Mouse (Mus musculus) gastrocnemius, adult 2 months (tissue): Measurements from ENCODE around the gene Gm11168. TPM values are rescaled to one million over a fixed set of nuclear protein-coding genes. Genes with fewer than 3 reads are reported as not detected.
"Not testable (repeated sequence)": the region's sequence is repeated elsewhere in the genome, so short reads cannot be mapped to it uniquely, and the experiment has no call there.

Experiments
- DNase-seq: peaks from one replicate; pipeline ENCODE4 v3.0.0; 2022
- H3K27ac ChIP-seq: fragments of 200-600 bp; 2 replicates; pipeline ENCODE4 v1.8.1; 2022; ENCODE audit warnings: mild to moderate bottlenecking
- H3K4me3 ChIP-seq: fragments of 200-600 bp; 2 replicates; pipeline ENCODE4 v1.8.1; 2022; ENCODE audit warnings: mild to moderate bottlenecking, moderate library complexity
- intact Hi-C: fragments of 180-260 bp; cut with DNase I; formaldehyde crosslinking; loops from one replicate; pipeline ENCODE4 v1.15.1; 2025
- microRNA-seq: library from miRNA; unstranded; fragments of <30 nt; microRNA quantifications from one replicate; pipeline ENCODE4 v1.2.0, GENCODE M21; 2021
- total RNA-seq, 2 experiments: library from RNA; stranded (reverse); gene quantifications; 2 replicates each; pipeline ENCODE4 v1.2.3; 2021

Gene Gm11168
- total RNA-seq, 2 experiments from 2014 or later, result not detected

DNA sequence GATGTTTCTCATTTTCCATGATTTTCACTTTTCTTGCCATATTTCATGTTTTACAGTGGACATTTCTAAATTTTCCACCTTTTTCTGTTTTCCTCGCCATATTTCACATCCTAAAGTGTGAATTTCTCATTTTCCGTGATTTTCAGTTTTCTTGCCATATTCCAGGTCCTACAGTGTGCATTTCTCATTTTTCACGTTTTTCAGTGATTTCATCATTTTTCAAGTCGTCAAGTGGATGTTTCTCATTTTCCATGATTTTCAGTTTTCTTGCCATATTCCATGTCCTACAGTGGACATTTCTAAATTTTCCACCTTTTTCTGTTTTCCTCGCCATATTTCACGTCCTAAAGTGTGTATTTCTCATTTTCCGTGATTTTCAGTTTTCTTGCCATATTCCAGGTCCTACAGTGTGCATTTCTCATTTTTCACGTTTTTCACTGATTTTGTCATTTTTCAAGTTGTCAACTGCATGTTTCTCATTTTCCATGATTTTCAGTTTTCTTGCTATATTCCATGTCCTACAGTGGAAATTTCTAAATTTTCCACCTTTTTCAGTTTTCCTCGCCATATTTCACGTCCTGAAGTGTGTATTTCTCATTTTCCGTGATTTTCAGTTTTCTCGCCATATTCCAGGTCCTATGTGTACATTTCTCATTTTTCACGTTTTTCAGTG, 20.3 kb downstream of the Gm11168 start, which contains the start of gene Gm10718:
TSS of gene Gm10718 (plus strand) at position 236 of the 673 bp plus-strand sequence.
- intact Hi-C loops, H3K4me3 ChIP-seq, H3K27ac ChIP-seq, DNase-seq: not testable (repeated sequence)

DNA sequence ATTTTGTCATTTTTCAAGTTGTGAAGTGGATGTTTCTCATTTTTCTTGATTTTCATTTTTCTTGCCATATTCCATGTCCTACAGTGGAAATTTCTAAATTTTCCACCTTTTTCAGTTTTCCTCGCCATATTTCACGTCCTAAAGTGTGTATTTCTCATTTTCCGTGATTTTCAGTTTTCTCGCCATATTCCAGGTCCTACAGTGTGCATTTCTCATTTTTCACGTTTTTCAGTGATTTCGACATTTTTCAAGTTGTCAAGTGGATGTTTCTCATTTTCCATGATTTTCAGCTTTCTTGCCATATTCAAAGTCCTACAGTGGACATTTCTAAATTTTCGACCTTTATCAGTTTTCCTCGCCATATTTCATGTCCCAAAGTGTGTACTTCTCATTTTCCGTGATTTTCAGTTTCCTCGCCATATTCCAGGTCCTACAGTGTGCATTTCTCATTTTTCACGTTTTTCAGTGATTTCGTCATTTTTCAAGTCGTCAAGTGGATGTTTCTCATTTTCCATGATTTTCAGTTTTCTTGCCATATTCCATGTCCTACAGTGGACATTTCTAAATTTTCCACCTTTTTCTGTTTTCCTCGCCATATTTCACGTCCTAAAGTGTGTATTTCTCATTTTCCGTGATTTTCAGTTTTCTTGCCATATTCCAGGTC, 21.0 kb downstream of the Gm11168 start:
- DNase-seq, intact Hi-C loops, H3K4me3 ChIP-seq, H3K27ac ChIP-seq: not testable (repeated sequence)

DNA sequence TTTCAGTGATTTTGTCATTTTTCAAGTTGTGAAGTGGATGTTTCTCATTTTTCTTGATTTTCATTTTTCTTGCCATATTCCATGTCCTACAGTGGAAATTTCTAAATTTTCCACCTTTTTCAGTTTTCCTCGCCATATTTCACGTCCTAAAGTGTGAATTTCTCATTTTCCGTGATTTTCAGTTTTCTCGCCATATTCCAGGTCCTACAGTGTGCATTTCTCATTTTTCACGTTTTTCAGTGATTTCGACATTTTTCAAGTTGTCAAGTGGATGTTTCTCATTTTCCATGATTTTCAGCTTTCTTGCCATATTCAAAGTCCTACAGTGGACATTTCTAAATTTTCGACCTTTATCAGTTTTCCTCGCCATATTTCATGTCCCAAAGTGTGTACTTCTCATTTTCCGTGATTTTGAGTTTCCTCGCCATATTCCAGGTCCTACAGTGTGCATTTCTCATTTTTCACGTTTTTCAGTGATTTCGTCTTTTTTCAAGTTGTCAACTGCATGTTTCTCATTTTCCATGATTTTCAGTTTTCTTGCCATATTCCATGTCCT, 21.8 kb downstream of the Gm11168 start, which contains the start of gene Gm10717:
TSS of gene Gm10717 (plus strand) at position 506 of the 556 bp plus-strand sequence.
- DNase-seq, H3K4me3 ChIP-seq, intact Hi-C loops, H3K27ac ChIP-seq: not testable (repeated sequence)

DNA sequence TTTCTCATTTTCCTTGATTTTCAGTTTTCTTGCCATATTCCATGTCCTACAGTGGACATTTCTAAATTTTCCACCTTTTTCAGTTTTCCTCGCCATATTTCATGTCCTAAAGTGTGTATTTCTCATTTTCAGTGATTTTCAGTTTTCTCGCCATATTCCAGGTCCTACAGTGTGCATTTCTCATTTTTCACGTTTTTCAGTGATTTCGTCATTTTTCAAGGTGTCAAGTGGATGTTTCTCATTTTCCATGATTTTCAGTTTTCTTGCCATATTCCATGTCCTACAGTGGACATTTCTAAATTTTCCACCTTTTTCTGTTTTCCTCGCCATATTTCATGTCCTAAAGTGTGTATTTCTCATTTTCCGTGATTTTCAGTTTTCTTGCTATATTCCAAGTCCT, 22.5 kb downstream of the Gm11168 start:
- H3K4me3 ChIP-seq, H3K27ac ChIP-seq, DNase-seq, intact Hi-C loops: not testable (repeated sequence)

DNA sequence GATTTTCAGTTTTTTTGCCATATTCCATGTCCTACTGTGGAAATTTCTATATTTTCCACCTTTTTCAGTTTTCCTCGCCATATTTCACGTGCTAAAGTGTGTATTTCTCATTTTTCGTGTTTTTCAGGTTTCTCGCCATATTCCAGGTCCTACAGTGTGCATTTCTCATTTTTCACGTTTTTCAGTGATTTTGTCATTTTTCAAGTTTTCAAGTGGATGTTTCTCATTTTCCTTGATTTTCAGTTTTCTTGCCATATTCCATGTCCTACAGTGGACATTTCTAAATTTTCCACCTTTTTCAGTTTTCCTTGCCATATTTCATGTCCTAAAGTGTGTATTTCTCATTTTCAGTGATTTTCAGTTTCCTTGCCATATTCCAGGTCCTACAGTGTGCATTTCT, 23.0 kb downstream of the Gm11168 start:
- H3K27ac ChIP-seq, H3K4me3 ChIP-seq, intact Hi-C loops, DNase-seq: not testable (repeated sequence)

DNA sequence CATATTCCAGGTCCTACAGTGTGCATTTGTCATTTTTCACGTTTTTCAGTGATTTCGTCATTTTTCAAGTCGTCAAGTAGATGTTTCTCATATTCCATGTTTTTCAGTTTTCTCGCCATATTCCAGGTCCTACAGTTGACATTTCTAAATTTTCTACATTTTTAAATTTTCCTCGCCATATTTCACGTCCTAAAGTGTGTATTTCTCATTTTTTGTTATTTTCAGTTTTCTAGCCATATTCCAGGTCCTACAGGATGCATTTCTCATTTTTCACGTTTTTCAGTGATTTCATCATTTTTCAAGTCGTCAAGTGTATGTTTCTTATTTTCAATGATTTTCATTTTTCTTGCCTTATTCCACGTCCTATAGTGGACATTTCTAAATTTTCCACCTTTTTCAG, 23.6 kb downstream of the Gm11168 start:
- intact Hi-C loops, H3K4me3 ChIP-seq, H3K27ac ChIP-seq, DNase-seq: not testable (repeated sequence)

DNA sequence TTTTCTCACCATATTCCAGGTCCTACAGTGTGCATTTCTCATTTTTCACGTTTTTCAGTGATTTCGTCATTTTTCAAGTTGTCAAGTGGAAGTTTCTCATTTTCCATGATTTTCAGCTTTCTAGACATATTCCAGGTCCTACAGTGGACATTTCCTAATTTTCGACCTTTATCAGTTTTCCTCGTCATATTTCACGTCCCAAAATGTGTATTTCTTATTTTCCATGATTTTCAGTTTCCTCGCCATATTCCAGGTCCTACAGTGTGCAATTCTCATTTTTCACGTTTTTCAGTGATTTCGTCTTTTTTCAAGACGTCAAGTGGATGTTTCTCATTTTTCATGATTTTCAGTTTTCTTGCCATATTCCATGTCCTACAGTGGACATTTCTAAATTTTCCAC, 24.1 kb downstream of the Gm11168 start:
- H3K4me3 ChIP-seq, intact Hi-C loops, DNase-seq, H3K27ac ChIP-seq: not testable (repeated sequence)

DNA sequence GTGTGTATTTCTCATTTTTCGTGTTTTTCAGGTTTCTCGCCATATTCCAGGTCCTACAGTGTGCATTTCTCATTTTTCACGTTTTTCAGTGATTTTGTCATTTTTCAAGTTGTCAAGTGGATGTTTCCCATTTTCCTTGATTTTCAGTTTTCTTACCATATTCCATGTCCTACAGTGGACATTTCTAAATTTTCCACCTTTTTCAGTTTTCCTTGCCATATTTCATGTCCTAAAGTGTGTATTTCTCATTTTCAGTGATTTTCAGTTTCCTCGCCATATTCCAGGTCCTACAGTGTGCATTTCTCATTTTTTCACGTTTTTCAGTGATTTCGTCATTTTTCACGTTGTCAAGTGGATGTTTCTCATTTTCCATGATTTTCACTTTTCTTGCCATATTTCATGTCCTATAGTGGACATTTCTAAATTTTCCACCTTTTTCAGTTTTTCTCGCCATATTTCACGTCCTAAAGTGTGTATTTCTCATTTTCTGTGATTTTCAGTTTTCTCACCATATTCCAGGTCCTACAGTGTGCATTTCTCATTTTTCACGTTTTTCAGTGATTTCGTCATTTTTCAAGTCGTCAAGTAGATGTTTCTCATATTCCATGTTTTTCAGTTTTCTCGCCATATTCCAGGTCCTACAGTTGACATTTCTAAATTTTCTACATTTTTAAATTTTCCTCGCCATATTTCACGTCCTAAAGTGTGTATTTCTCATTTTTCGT, 26.3 kb downstream of the Gm11168 start:
- H3K4me3 ChIP-seq, H3K27ac ChIP-seq, DNase-seq, intact Hi-C loops: not testable (repeated sequence)

DNA sequence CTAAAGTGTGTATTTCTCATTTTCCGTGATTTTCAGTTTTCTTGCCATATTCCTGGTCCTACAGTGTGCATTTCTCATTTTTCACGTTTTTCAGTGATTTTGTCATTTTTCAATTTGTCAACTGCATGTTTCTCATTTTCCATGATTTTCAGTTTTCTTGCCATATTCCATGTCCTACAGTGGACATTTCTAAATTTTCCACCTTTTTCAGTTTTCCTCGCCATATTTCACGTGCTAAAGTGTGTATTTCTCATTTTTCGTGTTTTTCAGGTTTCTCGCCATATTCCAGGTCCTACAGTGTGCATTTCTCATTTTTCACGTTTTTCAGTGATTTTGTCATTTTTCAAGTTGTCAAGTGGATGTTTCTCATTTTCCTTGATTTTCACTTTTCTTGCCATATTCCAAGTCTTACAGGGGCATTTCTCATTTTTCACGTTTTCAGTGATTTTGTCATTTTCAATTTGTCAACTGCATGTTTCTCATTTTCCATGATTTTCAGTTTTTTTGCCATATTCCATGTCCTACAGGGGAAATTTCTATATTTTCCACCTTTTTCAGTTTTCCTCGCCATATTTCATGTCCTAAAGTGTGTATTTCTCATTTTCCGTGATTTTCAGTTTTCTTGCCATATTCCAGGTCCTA, 27.7 kb downstream of the Gm11168 start:
- DNase-seq, intact Hi-C loops: not testable (repeated sequence)

DNA sequence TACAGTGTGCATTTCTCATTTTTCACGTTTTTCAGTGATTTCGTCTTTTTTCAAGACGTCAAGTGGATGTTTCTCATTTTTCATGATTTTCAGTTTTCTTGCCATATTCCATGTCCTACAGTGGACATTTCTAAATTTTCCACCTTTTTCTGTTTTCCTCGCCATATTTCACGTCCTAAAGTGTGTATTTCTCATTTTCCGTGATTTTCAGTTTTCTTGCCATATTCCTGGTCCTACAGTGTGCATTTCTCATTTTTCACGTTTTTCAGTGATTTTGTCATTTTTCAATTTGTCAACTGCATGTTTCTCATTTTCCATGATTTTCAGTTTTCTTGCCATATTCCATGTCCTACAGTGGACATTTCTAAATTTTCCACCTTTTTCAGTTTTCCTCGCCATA, 31.2 kb downstream of the Gm11168 start, which contains the start of gene Gm17535:
TSS of gene Gm17535 (plus strand) at position 301 of the 400 bp plus-strand sequence.
- DNase-seq, H3K27ac ChIP-seq, H3K4me3 ChIP-seq, intact Hi-C loops: not testable (repeated sequence)

More for the DNA sequence above, 27.7 kb downstream of the Gm11168 start:
- not testable (repeated sequence) for H3K4me3 ChIP-seq, H3K27ac ChIP-seq

DNA sequence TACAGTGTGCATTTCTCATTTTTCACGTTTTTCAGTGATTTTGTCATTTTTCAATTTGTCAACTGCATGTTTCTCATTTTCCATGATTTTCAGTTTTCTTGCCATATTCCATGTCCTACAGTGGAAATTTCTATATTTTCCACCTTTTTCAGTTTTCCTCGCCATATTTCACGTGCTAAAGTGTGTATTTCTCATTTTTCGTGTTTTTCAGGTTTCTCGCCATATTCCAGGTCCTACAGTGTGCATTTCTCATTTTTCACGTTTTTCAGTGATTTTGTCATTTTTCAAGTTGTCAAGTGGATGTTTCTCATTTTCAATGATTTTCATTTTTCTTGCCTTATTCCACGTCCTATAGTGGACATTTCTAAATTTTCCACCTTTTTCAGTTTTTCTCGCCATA, 33.4 kb downstream of the Gm11168 start, which contains the start of gene Gm10715:
TSS of gene Gm10715 (plus strand) at position 301 of the 400 bp plus-strand sequence.
- H3K4me3 ChIP-seq, intact Hi-C loops, DNase-seq, H3K27ac ChIP-seq: not testable (repeated sequence)

DNA sequence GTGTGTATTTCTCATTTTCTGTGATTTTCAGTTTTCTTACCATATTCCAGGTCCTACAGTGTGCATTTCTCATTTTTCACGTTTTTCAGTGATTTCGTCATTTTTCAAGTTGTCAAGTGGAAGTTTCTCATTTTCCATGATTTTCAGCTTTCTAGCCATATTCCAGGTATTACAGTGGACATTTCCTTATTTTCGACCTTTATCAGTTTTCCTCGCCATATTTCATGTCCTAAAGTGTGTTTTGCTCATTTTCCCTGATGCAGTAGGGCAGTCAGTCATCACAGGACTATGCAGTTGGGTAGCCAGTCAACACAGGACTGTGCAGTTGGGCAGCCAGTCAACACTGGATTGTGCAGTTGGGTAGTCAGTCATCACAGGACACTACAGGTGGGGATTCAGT, 35.0 kb downstream of the Gm11168 start:
- H3K4me3 ChIP-seq, H3K27ac ChIP-seq, intact Hi-C loops, DNase-seq: not testable (repeated sequence)

Small RNAs within 50 kb of the gene (microRNA-seq; reads per million reads assigned to microRNA genes)
- not detected for gene Mir101c

Other genes with a start within 250 kb of the Gm11168 start
- gene Gm10722, start 2.4 kb upstream of the Gm11168 start, total RNA-seq, result not detected
- not detected for gene Gm10721, start 9.8 kb downstream of the Gm11168 start, total RNA-seq
- not detected for gene Gm10720, start 12.3 kb downstream of the Gm11168 start, total RNA-seq
- not detected for gene Gm10719, start 14.1 kb downstream of the Gm11168 start, total RNA-seq
- gene Gm10718, start 20.2 kb downstream of the Gm11168 start, total RNA-seq, result not detected
- not detected for gene Gm10717, start 22.1 kb downstream of the Gm11168 start, total RNA-seq
- gene Gm17535, start 31.3 kb downstream of the Gm11168 start, total RNA-seq, result not detected
- not detected for gene Gm10715, start 33.5 kb downstream of the Gm11168 start, total RNA-seq